Mouse (Mus musculus) lung, embryonic 16.5 days (tissue): ENCODE measurements around the gene 4930556J24Rik. TPM values are rescaled to one million over a fixed set of nuclear protein-coding genes. Genes with fewer than 3 reads are reported as not detected.

Source experiments
- ATAC-seq: fragments of 200-750 bp; cut with Nextera tagmentation; 2 replicates; pipeline ENCODE4 v1.8.0; 2017; ENCODE audit warnings: low read depth, mild to moderate bottlenecking, moderate library complexity
- H3K27ac ChIP-seq: fragments of 300-500 bp; sonication (generic); 2 replicates; pipeline ENCODE4 v1.5.1; 2014; ENCODE audit warnings: mild to moderate bottlenecking, control low read depth, low read length
- H3K27me3 ChIP-seq: fragments of 300-500 bp; sonication (generic); 2 replicates; pipeline ENCODE4 v1.6.1; 2014; ENCODE audit warnings: low read depth, low read length, mixed read lengths; ENCODE audit not compliant: control insufficient read depth, insufficient read depth
- H3K36me3 ChIP-seq: fragments of 300-500 bp; sonication (generic); 2 replicates; pipeline ENCODE4 v1.6.1; 2014; ENCODE audit warnings: low read length; ENCODE audit not compliant: control insufficient read depth, insufficient read depth
- H3K4me1 ChIP-seq: fragments of 300-500 bp; sonication (generic); replicated peaks from 2 replicates; pipeline ENCODE4 v1.6.1; 2014; ENCODE audit warnings: low read length, mixed read lengths; ENCODE audit not compliant: control insufficient read depth, insufficient read depth
- H3K4me2 ChIP-seq: fragments of 300-500 bp; sonication (generic); 2 replicates; pipeline ENCODE4 v1.6.1; 2014; ENCODE audit warnings: low read depth, low read length, control low read depth
- H3K4me3 ChIP-seq: fragments of 300-500 bp; sonication (generic); 2 replicates; pipeline ENCODE4 v1.5.1; 2014; ENCODE audit warnings: mild to moderate bottlenecking, low read length, control low read depth
- H3K9ac ChIP-seq: fragments of 300-500 bp; sonication (generic); 2 replicates; pipeline ENCODE4 v1.6.1; 2014; ENCODE audit warnings: low read length, control low read depth
- H3K9me3 ChIP-seq: fragments of 300-500 bp; sonication (generic); 2 replicates; pipeline ENCODE4 v1.6.1; 2016; ENCODE audit warnings: low read length; ENCODE audit not compliant: control insufficient read depth
- WGBS: fragments of 180-500 bp; shearing (Covaris S2); extraction: QIAGEN DNeasy Blood & Tissue Kit; methylation state at CpG from one replicate; pipeline ENCODE4 v1.1.7; 2014; 5-methylcytosine and 5-hydroxymethylcytosine counted together
- polyA plus RNA-seq: library from polyadenylated mRNA; unstranded; fragments of >200 nt; fragmentation: Nextera tagmentation; extraction: Ambion mirVana; gene quantifications from 2 replicates; pipeline ENCODE4 v1.2.1, GENCODE M21; 2015

The 4930556J24Rik gene
- polyA plus RNA-seq, 1 experiment from 2014 or later = 0.38 TPM

DNA sequence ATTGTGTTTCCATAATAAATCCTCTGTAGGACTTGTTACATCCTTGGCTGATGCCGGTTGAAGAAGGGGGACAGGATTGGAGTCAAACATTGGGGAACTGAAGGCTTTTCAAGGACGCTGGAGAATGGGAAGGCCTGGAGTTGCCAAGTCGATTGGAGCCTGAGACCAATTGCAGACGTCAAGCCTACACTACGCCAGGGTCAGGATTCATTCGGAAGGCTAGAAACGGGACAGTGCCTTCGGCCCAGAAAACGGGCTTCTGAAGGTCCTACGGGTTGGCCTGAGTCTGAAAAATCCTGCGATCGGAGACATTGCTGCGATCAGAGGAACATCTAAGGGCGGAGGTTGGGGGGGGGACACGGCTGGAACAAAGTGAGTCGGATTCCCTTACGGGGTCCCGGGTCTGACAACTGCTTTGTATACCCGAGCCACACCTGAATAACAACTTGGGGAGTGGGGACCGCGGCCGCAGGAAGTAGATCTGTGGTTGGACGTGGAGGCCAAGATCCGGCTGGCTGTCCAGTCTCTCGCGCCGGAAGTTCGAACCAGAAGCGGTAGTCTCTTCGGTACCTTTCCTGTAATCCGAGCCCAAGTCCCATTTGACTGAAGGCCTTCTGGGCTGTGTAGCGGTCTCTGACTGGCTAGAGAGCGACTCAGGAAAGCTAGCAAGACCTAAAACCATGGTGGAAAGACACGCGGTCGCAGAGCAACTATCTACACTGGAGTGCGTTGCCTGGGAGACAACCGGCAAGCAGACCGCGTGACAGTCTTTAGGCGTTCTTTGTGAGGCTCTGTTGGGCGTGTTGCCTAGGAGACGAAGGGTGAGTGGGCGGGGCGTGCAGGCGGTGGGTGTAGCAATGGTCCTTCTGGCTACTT, 81.9 kb downstream of the 4930556J24Rik start, which contains the start of the genes 4921536K21Rik and Dusp18:
Gene 4921536K21Rik (minus strand): TSS at position 693 of the 876 bp plus-strand sequence.
Gene Dusp18 (plus strand): TSS at position 835 of the 876 bp plus-strand sequence.
- WGBS = 2% methylated on average over 46 of the region's 46 CpGs
- peak; percentile 100 for ATAC-seq

DNA sequence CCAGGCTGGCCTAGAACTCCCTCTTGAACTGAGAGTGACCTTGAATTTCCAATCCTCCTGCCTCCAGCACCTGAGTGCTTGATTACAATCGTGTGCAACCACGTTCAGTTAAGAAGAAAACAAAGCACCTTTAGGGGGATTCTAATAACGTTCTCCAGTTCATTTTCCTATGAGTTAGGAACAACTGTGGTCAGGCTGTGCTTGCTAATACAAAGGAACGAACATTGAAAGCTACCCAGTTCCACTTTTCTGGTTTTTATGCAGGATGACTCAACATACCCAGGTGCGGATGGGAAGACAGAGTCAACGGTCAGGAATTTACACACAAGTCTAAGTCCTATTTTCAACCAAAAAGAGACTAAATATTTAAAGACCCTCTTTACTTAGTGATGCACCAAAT, 82.6 kb downstream of the 4930556J24Rik start:
- Histone ChIP-seq H3K27ac (no peak overlapping the region), H3K4me3 (no peak overlapping the region), H3K4me1 (0 out of 2 replicates have a peak, but pooled peaks cover 4% of the 10 kb centered on the region), H3K9ac (no peak overlapping the region), H3K27me3 (no peaks in the 10 kb centered on the region), H3K4me2 (no peak overlapping the region; the same call in 1 of the 2 replicates), H3K9me3 (no peaks in the 10 kb centered on the region), H3K36me3 (no peaks in the 10 kb centered on the region)
- WGBS = 76% methylated on average over 6 of the region's 6 CpGs
- ATAC-seq = no peak

More for the DNA sequence above, 81.9 kb downstream of the 4930556J24Rik start, which contains the start of the genes 4921536K21Rik and Dusp18:
- H3K9ac ChIP-seq = peak within 1 kb of the TSS; percentile 64
- no peaks in the 10 kb centered on the region for H3K9me3 ChIP-seq
- peak within 1 kb of the TSS; percentile 77 for H3K4me2 ChIP-seq
- no peaks in the 10 kb centered on the region for H3K36me3 ChIP-seq
- 0 out of 2 replicates have a peak, but pooled peaks cover 4% of the 10 kb centered on the region for H3K4me1 ChIP-seq
- no peaks in the 10 kb centered on the region for H3K27me3 ChIP-seq
- peak within 1 kb of the TSS; percentile 57 for H3K4me3 ChIP-seq
- peak within 1 kb of the TSS; percentile 76 for H3K27ac ChIP-seq

Other genes with a start within 250 kb of the 4930556J24Rik start
- gene Osbp2, start 112.9 kb downstream of the 4930556J24Rik start, polyA plus RNA-seq = 0.23 and 0.60 TPM in 2 replicates
- gene 4921536K21Rik, start 81.7 kb downstream of the 4930556J24Rik start, polyA plus RNA-seq = 0.47 and 0.79 TPM in 2 replicates
- gene Dusp18, start 81.5 kb downstream of the 4930556J24Rik start, polyA plus RNA-seq = 11.7 and 12.6 TPM in 2 replicates
- gene Slc35e4, start 62.1 kb downstream of the 4930556J24Rik start, polyA plus RNA-seq = 3.5 and 4.4 TPM in 2 replicates
- gene Tcn2, start 44.6 kb downstream of the 4930556J24Rik start, polyA plus RNA-seq = 69.7 and 70.1 TPM in 2 replicates
- 76.6 and 78.0 TPM in 2 replicates for gene Pes1, start 12.8 kb downstream of the 4930556J24Rik start, polyA plus RNA-seq
- 9.5 and 10.0 TPM in 2 replicates for gene Gal3st1, start 6.9 kb upstream of the 4930556J24Rik start, polyA plus RNA-seq
- gene Sec14l4, start 54.7 kb upstream of the 4930556J24Rik start, polyA plus RNA-seq = 24.1 and 29.7 TPM in 2 replicates
- gene Sec14l3, start 88.1 kb upstream of the 4930556J24Rik start, polyA plus RNA-seq = 41.5 and 63.9 TPM in 2 replicates
- 9.5 and 9.6 TPM in 2 replicates for gene Mtfp1, start 118.7 kb upstream of the 4930556J24Rik start, polyA plus RNA-seq
- 2.9 and 3.3 TPM in 2 replicates for gene Sec14l2, start 146.6 kb upstream of the 4930556J24Rik start, polyA plus RNA-seq
- 33.6 and 35.7 TPM in 2 replicates for gene Rnf215, start 158.4 kb upstream of the 4930556J24Rik start, polyA plus RNA-seq
- gene Ccdc157, start 183.5 kb upstream of the 4930556J24Rik start, polyA plus RNA-seq = 9.2 and 11.4 TPM in 2 replicates
- 42.1 and 48.9 TPM in 2 replicates for gene Sf3a1, start 183.6 kb upstream of the 4930556J24Rik start, polyA plus RNA-seq
- 30.5 and 34.3 TPM in 2 replicates for gene Tbc1d10a, start 210.0 kb upstream of the 4930556J24Rik start, polyA plus RNA-seq
- gene Castor1, start 241.4 kb upstream of the 4930556J24Rik start, polyA plus RNA-seq = 6.5 and 9.1 TPM in 2 replicates